Mouse (Mus musculus) neutrophil, adult 65 days (primary cell): Measurements from ENCODE around the gene Nectin2. TPM values are rescaled to one million over a fixed set of nuclear protein-coding genes. Genes with fewer than 3 reads are reported as not detected.

Source experiments
- total RNA-seq: library from RNA; stranded (reverse); gene quantifications from 2 replicates; pipeline ENCODE4 v1.2.4, GENCODE M21; 2023

The Nectin2 gene
- 0.38 TPM in 1 of 2 replicates, not detected in the other for total RNA-seq

GRCm38 (mm10) chr7:19750217-19751069 lies at the start of gene Nectin2:
Gene Nectin2, minus strand, starts transcription at chr7:19750483.

GRCm38 (mm10) chr7:19796697-19797588 lies 46.7 kb upstream of the Nectin2 start, which contains the start of gene Cblc:
Gene Cblc, minus strand, starts transcription at chr7:19796809.

GRCm38 (mm10) chr7:19770984-19771391 lies 20.7 kb upstream of the Nectin2 start, which contains the start of gene Bcam:
Gene Bcam, minus strand, starts transcription at chr7:19771016.

GRCm38 (mm10) chr7:19715239-19716054 lies 34.8 kb downstream of the Nectin2 start, which contains the start of gene Tomm40:
Gene Tomm40, minus strand, starts transcription at chr7:19715438.

GRCm38 (mm10) chr7:19698907-19699826 lies 51.1 kb downstream of the Nectin2 start, which contains the start of gene Apoe:
Gene Apoe, minus strand, starts transcription at chr7:19699188.

GRCm38 (mm10) chr7:19691873-19692865 lies 58.1 kb downstream of the Nectin2 start, which contains the start of gene Apoc1:
Gene Apoc1, minus strand, starts transcription at chr7:19692660.

GRCm38 (mm10) chr7:19681202-19681694 lies 69.0 kb downstream of the Nectin2 start, which contains the start of the genes Gm44805 and Apoc4:
Gene Gm44805, minus strand, starts transcription at chr7:19681423.
Gene Apoc4, minus strand, starts transcription at chr7:19681479.

GRCm38 (mm10) chr7:19677872-19678271 lies 72.4 kb downstream of the Nectin2 start, which contains the start of gene Apoc2:
Gene Apoc2, minus strand, starts transcription at chr7:19677941.

Other genes starting within 250 kb of the Nectin2 start
- 9.0 and 9.5 TPM in 2 replicates for gene Bloc1s3, start 242.1 kb downstream of the Nectin2 start, total RNA-seq
- gene Trappc6a, start 242.1 kb downstream of the Nectin2 start, total RNA-seq = 16.0 and 21.7 TPM in 2 replicates
- gene Nkpd1, start 232.6 kb downstream of the Nectin2 start, total RNA-seq = not detected in 2 replicates
- gene Ppp1r37, start 187.4 kb downstream of the Nectin2 start, total RNA-seq = 36.2 and 46.8 TPM in 2 replicates
- gene Zfp296, start 173.2 kb downstream of the Nectin2 start, total RNA-seq = 2.4 and 2.6 TPM in 2 replicates
- 43.7 and 47.4 TPM in 2 replicates for gene Gemin7, start 172.9 kb downstream of the Nectin2 start, total RNA-seq
- 42.9 and 53.0 TPM in 2 replicates for gene Clasrp, start 146.0 kb downstream of the Nectin2 start, total RNA-seq
- gene Relb, start 121.0 kb downstream of the Nectin2 start, total RNA-seq = 36.5 and 42.9 TPM in 2 replicates
- 48.4 and 60.5 TPM in 2 replicates for gene Clptm1, start 85.5 kb downstream of the Nectin2 start, total RNA-seq
- gene Apoc2, start 72.5 kb downstream of the Nectin2 start, total RNA-seq = 25.3 and 48.0 TPM in 2 replicates
- gene Gm44805, start 69.1 kb downstream of the Nectin2 start, total RNA-seq = not detected in 2 replicates
- not detected in 2 replicates for gene Apoc4, start 69.0 kb downstream of the Nectin2 start, total RNA-seq
- 2.2 TPM in 1 of 2 replicates, not detected in the other for gene Apoc1, start 57.8 kb downstream of the Nectin2 start, total RNA-seq
- gene Apoe, start 51.3 kb downstream of the Nectin2 start, total RNA-seq = 21.5 and 32.6 TPM in 2 replicates
- gene Tomm40, start 35.0 kb downstream of the Nectin2 start, total RNA-seq = 20.8 and 22.1 TPM in 2 replicates
- gene Bcam, start 20.5 kb upstream of the Nectin2 start, total RNA-seq = not detected in 2 replicates
- 0.39 TPM in 1 of 2 replicates, not detected in the other for gene Cblc, start 46.3 kb upstream of the Nectin2 start, total RNA-seq
- 39.2 and 44.6 TPM in 2 replicates for gene Bcl3, start 72.3 kb upstream of the Nectin2 start, total RNA-seq
- gene Gm19345, start 101.5 kb upstream of the Nectin2 start, total RNA-seq = 0.47 TPM in 1 of 2 replicates, not detected in the other
- gene Ceacam16, start 110.8 kb upstream of the Nectin2 start, total RNA-seq = 3.0 and 3.9 TPM in 2 replicates
- gene Ceacam19, start 137.5 kb upstream of the Nectin2 start, total RNA-seq = 0.23 TPM in 1 of 2 replicates, not detected in the other
- 6.7 and 9.0 TPM in 2 replicates for gene Pvr, start 170.7 kb upstream of the Nectin2 start, total RNA-seq
- gene Igsf23, start 200.3 kb upstream of the Nectin2 start, total RNA-seq = not detected in 2 replicates
- gene Ceacam20, start 214.9 kb upstream of the Nectin2 start, total RNA-seq = not detected in 2 replicates
- not detected in 2 replicates for gene Nlrp9b, start 241.0 kb upstream of the Nectin2 start, total RNA-seq